Mouse (Mus musculus): ENCODE measurements around the gene Tmem50b.
"Not testable (repeated sequence)": the region's sequence is repeated elsewhere in the genome, so short reads cannot be mapped to it uniquely, and the experiment has no call there.

Tmem50b gene

DNA sequence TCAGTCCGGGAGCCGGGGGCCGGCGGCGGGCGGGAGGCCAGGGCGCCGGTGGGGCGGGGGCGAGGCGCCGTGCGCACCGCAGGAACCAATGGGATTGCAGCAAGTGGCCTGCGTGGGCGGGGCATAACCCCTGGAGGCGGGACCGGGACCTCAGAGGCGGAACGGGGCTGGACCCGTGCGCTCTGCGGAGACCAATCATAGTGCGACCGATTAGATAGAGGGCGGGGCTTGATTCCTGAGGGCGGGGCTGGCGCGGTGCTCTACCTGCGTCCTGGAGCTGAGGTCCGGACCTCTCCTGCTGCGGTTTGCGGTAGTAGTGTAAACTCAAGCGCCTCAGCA, at the start of gene Tmem50b:
TSS of gene Tmem50b (minus strand) at position 129 of the 339 bp plus-strand sequence.
- DNase-seq (ENCODE audit: low read depth, low spot score) = peak; percentile 97

DNA sequence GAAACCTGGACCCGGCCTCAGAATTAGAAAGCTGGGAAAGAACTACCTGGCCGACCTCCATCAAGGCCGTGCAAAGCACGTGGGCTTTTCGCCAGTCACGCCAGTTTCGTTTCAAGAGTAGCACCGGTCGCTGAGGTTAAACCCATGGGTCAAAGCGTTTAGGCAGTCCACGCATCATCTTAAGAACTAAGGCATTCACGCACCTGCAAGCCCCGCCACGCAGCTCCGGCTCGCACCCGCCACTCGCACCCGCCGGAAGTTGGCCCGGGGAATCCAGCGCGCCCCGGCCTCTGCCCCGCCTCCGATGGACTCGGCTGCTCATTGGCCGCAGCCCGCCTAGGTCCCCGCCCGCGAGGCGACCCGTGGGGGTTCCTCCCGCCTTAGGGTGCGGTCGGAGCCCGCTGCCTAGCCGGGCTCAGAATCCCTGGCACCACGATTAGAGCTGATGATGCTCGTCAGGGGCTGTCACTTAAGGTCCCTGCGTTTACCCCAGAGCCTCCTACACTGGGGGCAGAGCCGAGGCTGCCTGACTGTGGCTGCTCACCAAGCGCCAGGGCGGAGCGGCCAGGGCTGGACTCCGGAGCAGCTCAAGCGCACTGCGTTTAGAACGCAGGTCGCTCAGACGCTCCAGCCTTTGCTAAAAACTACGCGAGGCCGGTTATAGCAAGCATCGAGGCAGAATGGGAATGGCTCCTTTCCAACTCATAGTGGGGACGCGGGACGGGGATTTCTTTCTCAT, 49.2 kb upstream of the Tmem50b start, which contains the start of gene Gart:
TSS of gene Gart (minus strand) at position 272 of the 739 bp plus-strand sequence.
- DNase-seq (ENCODE audit: low read depth, low spot score) = peak; percentile 80

DNA sequence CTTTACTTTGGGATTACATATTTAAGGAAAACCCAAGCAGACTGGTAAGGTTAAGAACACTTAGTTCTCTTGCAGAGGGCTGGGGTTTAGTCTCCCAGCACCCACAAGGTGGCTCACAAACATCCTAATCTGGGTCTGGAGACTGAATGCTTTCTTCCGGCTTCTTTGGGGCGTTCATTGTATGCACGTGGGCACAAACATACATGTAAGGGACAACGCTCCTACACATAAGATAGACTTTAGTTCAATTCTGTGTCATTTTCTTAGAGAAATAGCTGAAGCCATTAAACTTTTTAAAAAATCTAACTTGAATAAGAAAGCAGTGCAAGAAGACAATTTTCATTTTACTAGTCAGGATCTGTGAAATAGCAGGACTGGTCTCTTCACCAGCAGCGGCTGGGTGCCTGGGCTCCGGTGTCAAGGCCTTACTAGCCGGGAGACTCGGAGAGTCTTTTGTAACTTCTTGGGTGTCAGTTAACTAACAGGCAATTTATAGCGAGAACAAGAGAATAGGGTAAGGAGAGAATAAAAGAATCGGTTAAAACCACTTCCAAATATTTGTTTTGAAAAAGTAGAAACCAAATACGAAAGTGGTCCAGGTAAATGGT, 48.5 kb upstream of the Tmem50b start:
- peak; percentile 19 for DNase-seq (ENCODE audit: low read depth, low spot score)

DNA sequence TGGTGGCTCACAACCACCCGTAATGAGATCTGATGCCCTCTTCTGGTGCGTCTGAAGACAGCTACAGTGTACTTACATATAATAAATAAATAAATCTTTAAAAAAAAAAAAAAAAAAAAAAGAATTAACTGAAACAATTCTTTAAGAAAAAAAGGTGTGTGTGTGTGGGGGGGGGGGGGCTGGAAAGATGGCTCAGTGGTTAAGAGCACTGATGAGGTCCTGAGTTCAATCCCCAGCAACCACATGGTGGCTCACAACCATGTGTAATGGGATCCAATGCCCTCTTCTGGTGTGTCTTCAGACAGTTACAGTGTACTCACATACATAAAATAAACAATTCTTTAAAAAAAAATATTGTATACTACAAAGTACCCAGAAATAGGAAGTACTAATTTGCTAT, 47.8 kb upstream of the Tmem50b start:
- DNase-seq (ENCODE audit: low read depth, low spot score) = not testable (repeated sequence)

DNA sequence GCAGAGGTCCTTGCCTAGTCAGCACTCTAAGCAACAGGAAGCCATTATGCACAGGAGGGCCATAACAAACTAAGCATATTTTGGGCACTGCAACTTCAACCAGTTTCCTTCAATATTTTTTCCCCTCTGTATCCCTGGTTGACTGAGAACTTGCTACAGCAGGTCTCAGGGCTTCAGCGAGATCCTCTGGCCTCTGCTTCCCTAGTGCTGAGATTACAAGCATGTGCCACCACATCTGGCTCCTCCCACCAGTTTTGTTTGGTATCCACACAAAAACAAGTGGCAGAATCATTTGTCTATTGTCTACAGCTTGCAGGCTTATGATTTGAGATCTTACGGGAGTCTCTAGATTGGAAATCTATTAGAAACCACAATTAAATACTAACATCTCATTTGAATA, 47.3 kb upstream of the Tmem50b start:
- no peak for DNase-seq (ENCODE audit: low read depth, low spot score)

- no peak for DNase-seq (ENCODE audit: low read depth, low spot score)
Measured at GRCm38 (mm10) chr16:91640171-91640570, 42.6 kb upstream of the Tmem50b start.

- DNase-seq (ENCODE audit: low read depth, low spot score) = no peak
Measured at GRCm38 (mm10) chr16:91639636-91640035, 42.0 kb upstream of the Tmem50b start.

DNA sequence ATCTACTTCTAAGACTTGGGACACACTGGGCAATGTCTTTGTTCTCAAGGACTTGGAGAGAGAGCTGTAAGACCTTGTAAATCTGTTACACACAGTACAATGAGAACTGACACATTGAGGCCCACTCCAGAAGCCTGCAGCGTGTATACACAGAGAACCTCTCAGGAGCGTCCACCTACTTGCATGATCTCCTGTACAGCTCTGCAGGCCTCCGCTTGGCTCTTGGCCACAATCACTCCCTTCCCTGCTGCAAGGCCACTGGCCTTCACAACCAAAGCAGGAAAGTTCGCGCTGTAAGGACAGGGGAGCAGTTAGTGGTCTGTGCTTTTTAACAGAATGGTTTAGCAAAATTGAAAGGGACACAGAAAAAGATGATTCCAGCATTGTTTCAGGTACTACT, 41.6 kb upstream of the Tmem50b start:
- no peak for DNase-seq (ENCODE audit: low read depth, low spot score)

GRCm38 (mm10) chr16:91633641-91634040, 36.0 kb upstream of the Tmem50b start:
- DNase-seq (ENCODE audit: low read depth, low spot score) = no peak

DNA sequence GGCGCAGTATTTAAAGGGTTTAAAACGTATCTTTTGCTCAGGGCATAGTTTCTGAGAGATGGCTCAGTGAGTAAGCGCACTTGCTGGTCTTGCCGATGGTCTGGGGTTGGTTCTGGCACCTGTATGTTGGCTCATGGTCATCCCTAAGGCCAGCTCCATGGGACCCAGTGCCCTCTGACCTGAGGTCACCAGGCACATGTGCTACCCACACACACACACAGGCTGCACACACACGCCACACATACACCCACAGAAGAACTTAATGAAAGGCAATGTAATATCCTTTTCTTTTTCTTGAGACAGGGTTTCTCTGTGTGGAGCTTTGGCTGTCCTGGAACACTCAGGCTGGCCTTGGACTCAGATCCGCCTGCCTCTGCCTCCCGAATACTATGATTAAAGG, 35.3 kb upstream of the Tmem50b start:
- no peak for DNase-seq (ENCODE audit: low read depth, low spot score)

DNA sequence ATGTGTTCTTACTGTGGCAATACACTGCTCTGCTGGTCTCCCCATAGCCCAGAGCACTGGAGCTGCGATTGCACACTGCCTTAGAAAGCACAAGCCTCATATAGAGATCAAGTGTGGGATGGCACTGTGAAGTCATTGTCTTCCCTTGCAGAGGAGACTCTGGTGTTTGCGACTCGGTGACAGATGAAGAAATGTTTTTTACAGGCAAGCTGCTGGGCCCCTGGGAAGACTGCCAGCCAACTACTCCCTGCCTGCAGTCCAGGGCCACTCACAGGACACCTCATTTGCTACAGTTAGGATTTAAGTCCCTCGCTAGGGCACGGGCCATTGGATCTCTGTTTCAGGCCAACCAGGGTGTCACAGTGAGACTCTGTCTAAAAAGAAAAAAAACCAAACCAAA, 34.8 kb upstream of the Tmem50b start:
- DNase-seq (ENCODE audit: low read depth, low spot score) = no peak

GRCm38 (mm10) chr16:91630584-91630983, 33.0 kb upstream of the Tmem50b start:
- no peak for DNase-seq (ENCODE audit: low read depth, low spot score)

GRCm38 (mm10) chr16:91629749-91630148, 32.1 kb upstream of the Tmem50b start:
- DNase-seq (ENCODE audit: low read depth, low spot score) = no peak

DNA sequence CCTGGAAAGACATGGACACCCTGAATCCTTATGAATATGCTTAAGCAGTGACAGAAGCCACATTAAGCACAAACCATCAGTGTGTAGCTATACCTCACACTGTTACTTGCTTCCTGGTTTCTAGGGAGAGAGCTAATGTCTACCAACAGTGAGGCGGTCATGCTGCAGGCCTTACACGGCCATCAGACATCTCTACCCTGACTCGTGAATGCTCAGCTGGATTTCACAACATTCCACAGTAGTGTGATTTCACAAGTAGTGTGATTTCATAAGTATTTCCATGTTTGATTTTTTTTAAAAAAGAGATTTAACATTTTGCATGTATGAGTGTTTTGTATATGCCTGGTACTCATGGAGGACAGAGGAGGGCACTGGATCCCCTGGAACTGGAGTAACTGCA, 31.1 kb upstream of the Tmem50b start:
- no peak for DNase-seq (ENCODE audit: low read depth, low spot score)

- DNase-seq (ENCODE audit: low read depth, low spot score) = no peak
Measured at GRCm38 (mm10) chr16:91627831-91628230, 30.2 kb upstream of the Tmem50b start.

GRCm38 (mm10) chr16:91623074-91623473, 25.5 kb upstream of the Tmem50b start:
- DNase-seq (ENCODE audit: low read depth, low spot score) = no peak

DNA sequence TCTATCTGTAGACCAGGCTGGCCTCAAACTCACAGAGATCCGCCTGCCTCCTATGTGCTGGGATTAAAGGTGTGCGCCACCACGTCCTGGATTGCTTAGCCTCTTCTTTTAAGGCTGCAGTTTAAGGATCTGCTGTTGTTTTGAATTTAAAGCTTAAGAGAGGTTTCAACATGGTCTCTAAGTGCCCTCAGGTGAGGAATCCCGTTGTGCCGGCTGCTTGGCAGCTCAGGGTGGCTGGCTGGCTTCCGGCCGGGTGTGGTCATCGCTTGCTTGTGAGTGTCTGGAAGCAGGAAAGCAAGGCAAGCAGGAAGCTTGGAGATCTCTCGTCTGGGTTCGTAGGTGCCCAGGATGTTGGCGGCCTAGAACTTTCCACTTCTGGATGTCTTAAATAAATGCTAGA, 23.4 kb upstream of the Tmem50b start:
- DNase-seq (ENCODE audit: low read depth, low spot score) = no peak

DNA sequence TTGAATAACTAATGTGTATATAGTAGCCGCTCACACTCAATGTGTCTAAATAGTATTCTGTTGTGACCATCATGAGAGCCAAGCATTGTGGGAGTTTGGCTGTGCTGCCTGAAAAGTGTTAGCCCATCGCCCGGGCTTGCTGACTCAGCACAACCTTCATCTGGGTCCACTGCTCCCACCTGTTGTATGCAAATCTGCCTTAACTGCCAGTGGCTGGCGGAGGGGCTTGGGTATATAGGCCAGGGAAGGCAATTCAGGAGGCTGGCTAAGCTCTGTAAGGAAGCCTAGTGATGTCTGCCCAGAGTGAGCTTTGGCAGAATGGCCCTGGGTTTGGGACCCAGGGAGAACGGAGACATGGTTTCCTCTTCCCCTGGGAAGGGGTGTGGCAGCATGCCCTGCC, 22.6 kb upstream of the Tmem50b start:
- DNase-seq (ENCODE audit: low read depth, low spot score) = no peak

GRCm38 (mm10) chr16:91618511-91619501, 21.2 kb upstream of the Tmem50b start, which contains the start of gene Dnajc28:
Gene Dnajc28 (minus strand): TSS chr16:91619026.
- peak; percentile 67 for DNase-seq (ENCODE audit: low read depth, low spot score)

DNA sequence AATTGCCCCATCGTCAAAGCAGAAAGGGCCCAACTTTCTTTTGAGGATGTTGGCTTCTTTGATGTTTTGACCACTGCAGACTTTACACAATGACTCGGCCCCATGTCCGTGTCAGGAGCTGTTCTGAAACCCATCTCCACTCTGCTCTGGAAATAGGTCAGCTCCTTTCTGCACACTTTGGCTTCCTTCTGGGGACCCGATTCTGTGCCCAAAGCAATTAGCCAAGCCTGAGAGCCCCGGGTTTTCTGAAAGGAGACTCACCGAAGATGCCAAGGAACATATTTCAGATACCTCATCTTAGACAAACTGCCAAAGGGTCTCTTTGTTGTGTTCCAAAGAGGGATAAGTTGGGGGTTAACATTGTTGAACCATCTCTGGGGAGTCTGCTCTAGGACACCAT, 17.0 kb upstream of the Tmem50b start:
- DNase-seq (ENCODE audit: low read depth, low spot score) = no peak

DNA sequence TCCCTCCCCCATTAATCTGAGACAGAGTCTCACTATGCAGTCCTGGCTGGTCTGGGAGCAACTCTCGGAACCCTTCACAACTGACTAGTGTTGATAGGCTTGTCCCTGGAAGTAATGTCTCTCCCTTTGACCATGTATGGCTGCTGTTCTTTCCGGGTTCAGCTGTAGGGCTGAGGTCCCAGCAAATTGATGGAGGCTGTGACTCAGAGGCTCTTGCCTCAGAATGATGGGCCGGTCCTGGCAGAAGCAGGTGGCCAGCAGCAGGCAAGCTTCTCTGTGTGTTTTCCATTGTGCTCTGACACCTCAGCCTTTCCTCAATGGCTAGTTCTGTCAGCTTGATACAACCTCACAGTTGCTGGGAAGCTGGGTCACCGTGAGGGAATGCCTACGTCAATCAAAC, 14.9 kb upstream of the Tmem50b start:
- no peak for DNase-seq (ENCODE audit: low read depth, low spot score)

DNA sequence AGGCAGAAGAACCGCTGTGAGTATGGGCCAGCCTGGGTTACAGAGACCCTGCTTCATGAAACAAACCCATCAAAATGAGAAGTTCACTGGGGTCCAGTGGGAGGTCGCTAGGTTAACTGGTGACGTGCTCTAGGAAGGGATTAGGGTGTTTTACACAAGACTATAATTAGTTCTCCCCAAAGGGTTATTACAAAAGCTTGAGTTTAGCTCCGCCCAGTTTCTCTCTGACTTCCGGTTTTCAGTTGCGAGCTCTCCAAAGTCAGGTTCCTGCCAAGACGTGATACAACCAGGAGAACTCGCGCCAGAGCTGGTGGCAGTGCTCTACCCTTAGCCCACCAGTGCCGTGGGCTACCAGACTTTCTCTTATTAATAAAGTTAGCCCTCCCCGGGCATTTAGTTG, 13.6 kb upstream of the Tmem50b start:
- DNase-seq (ENCODE audit: low read depth, low spot score) = no peak

Data from forelimb bud, embryonic 11.5 days (tissue).